Mouse (Mus musculus) lung, embryonic 16.5 days (tissue): Measurements from ENCODE around the gene Smurf1. TPM values are rescaled to one million over a fixed set of nuclear protein-coding genes. Genes with fewer than 3 reads are reported as not detected.

ENCODE experiments used
- microRNA-seq: library from miRNA; unstranded; fragments of <30 nt; microRNA quantifications from one replicate; pipeline ENCODE4, GENCODE M21; 2016
- polyA plus RNA-seq: library from polyadenylated mRNA; unstranded; fragments of >200 nt; fragmentation: Nextera tagmentation; extraction: Ambion mirVana; gene quantifications from 2 replicates; pipeline ENCODE4 v1.2.1, GENCODE M21; 2015

Smurf1 gene
- polyA plus RNA-seq, 1 experiment from 2014 or later, result 15.6 TPM

Small RNA genes within 50 kb of the gene (microRNA-seq; reads per million reads assigned to microRNA genes)
- gene Mir7039, result not detected

Other genes starting within 250 kb of the Smurf1 start
- gene Tmem130, start 204.0 kb downstream of the Smurf1 start, polyA plus RNA-seq, result 0.50 and 0.98 TPM in 2 replicates
- 56.6 and 57.2 TPM in 2 replicates for gene Trrap, start 198.1 kb downstream of the Smurf1 start, polyA plus RNA-seq
- 0.25 TPM in 1 of 2 replicates, not detected in the other for gene Gm4871, start 66.9 kb upstream of the Smurf1 start, polyA plus RNA-seq
- 0.23 TPM in 1 of 2 replicates, not detected in the other for gene 1700018F24Rik, start 77.1 kb upstream of the Smurf1 start, polyA plus RNA-seq
- gene Arpc1a, start 118.0 kb upstream of the Smurf1 start, polyA plus RNA-seq, result 146 and 150 TPM in 2 replicates
- not detected in 2 replicates for gene Kpna7, start 118.2 kb upstream of the Smurf1 start, polyA plus RNA-seq
- 379 and 391 TPM in 2 replicates for gene Arpc1b, start 148.4 kb upstream of the Smurf1 start, polyA plus RNA-seq
- 78.0 and 94.0 TPM in 2 replicates for gene Pdap1, start 174.4 kb upstream of the Smurf1 start, polyA plus RNA-seq
- gene Bud31, start 174.5 kb upstream of the Smurf1 start, polyA plus RNA-seq, result 178 and 181 TPM in 2 replicates
- gene Ptcd1, start 201.3 kb upstream of the Smurf1 start, polyA plus RNA-seq, result 15.7 and 15.9 TPM in 2 replicates
- gene Cpsf4, start 201.4 kb upstream of the Smurf1 start, polyA plus RNA-seq, result 49.1 and 50.4 TPM in 2 replicates
- 672 and 734 TPM in 2 replicates for gene Atp5j2, start 226.2 kb upstream of the Smurf1 start, polyA plus RNA-seq
- gene Zkscan14, start 236.0 kb upstream of the Smurf1 start, polyA plus RNA-seq, result 9.4 and 10.9 TPM in 2 replicates
- gene Zkscan5, start 238.7 kb upstream of the Smurf1 start, polyA plus RNA-seq, result 12.0 and 12.4 TPM in 2 replicates